Mouse (Mus musculus): ENCODE measurements around the gene Ptgir. TPM values are rescaled to one million over a fixed set of nuclear protein-coding genes. Genes with fewer than 3 reads are reported as not detected.

Gene Ptgir
- polyA plus RNA-seq, 1 experiment from 2014 or later = 1.2 TPM

DNA sequence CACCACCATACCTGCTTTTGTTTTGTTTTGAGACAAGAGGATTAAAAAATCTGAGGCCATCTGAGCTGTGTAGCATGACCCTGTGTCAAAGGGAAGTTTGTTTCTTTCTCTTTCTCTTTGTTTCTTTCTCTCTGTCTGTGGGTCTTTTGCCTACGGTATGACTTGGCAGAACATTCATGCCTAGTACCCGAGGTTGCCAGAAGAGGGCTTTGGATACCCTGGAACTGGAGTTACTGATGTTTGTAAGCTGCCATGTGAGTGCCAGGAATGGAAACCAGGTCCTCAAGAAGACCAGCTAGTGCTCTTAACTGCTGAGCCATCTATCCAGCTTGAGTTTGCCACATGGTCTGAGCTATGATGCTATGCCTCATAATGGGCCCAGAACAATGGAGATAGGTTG lies 22.1 kb downstream of the Ptgir start:
- no peak overlapping the region for H3K4me2 ChIP-seq
- 38% methylated on average over 2 of the region's 2 CpGs for WGBS
- no peak overlapping the region for H3K27ac ChIP-seq
- no peak overlapping the region for H3K4me3 ChIP-seq
- no peaks in the 10 kb centered on the region for H3K36me3 ChIP-seq
- H3K27me3 ChIP-seq = no peaks in the 10 kb centered on the region
- no peak for ATAC-seq (ENCODE audit: insufficient number of reproducible peaks, insufficient read depth, low FRiP score, low TSS enrichment, low read depth)
- 0 out of 2 replicates have a peak, but pooled peaks cover 3% of the 10 kb centered on the region for H3K4me1 ChIP-seq
- H3K9ac ChIP-seq = no peak overlapping the region
- H3K9me3 ChIP-seq = no peaks in the 10 kb centered on the region

DNA sequence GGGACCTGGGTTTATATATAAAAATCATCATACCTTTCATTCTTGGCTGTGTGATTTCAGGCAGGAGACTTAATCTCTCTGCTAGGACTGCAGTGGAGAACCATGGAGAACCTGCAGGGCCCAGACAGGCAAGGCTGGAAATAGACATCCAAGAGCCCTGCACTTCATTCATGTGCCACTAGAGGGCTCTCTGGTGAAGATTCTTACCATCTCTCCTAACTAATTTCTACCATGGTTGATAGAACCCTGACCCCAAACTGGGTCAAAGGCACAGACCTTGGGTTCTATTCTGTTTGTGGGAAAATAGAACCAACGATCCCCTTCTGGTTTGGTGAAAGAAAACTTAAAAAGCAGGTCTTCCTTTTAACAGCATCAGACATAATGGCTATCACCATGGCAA lies 24.6 kb downstream of the Ptgir start:
- Histone ChIP-seq H3K27me3 (no peaks in the 10 kb centered on the region), H3K36me3 (no peaks in the 10 kb centered on the region), H3K4me1 (0 out of 2 replicates have a peak, but pooled peaks cover 3% of the 10 kb centered on the region), H3K9ac (no peak overlapping the region), H3K27ac (no peak overlapping the region), H3K9me3 (no peaks in the 10 kb centered on the region), H3K4me2 (no peak overlapping the region), H3K4me3 (no peak overlapping the region)
- no peak for ATAC-seq (ENCODE audit: insufficient number of reproducible peaks, insufficient read depth, low FRiP score, low TSS enrichment, low read depth)
- 17% methylated on average over 1 of the region's 1 CpGs for WGBS

DNA sequence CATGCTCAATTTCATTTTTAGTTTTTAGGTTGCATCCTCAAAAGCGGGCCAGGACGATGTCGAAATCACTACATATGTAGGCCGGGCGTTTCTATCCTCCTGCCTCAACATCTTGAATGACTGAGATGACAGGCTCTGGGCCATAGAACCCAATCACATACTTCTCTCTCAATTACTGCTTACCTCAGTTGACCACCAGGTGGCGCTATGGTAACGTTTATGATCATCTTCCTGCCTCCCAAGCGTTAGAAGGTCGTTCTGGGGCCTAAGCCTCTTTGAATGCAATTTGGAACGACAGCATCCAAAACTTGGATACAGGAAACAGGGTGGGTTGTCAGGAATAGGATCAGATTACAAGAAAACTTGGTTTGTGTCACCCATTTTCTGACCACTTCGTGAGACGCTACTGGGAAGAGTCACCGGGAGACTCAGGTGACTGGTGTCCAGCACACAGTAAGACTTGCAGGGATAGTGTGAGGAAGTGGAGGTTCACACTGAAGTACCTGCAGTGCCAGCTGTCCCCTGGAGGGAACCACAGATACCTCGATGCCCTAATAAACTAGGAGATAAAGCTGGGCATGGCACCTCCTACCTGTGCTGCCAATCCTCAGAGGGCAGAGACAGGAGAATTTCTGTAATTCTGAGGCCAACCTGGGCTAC lies 25.8 kb downstream of the Ptgir start:
- Histone ChIP-seq H3K27me3 (no peaks in the 10 kb centered on the region), H3K27ac (no peak overlapping the region), H3K4me2 (no peak overlapping the region), H3K9me3 (no peaks in the 10 kb centered on the region), H3K4me3 (no peak overlapping the region), H3K4me1 (0 out of 2 replicates have a peak, but pooled peaks cover 3% of the 10 kb centered on the region), H3K9ac (no peak overlapping the region), H3K36me3 (no peaks in the 10 kb centered on the region)
- ATAC-seq (ENCODE audit: insufficient number of reproducible peaks, insufficient read depth, low FRiP score, low TSS enrichment, low read depth) = peak; percentile 45; the same call in 1 of the 2 replicates
- 17% methylated on average over 14 of the region's 14 CpGs for WGBS

DNA sequence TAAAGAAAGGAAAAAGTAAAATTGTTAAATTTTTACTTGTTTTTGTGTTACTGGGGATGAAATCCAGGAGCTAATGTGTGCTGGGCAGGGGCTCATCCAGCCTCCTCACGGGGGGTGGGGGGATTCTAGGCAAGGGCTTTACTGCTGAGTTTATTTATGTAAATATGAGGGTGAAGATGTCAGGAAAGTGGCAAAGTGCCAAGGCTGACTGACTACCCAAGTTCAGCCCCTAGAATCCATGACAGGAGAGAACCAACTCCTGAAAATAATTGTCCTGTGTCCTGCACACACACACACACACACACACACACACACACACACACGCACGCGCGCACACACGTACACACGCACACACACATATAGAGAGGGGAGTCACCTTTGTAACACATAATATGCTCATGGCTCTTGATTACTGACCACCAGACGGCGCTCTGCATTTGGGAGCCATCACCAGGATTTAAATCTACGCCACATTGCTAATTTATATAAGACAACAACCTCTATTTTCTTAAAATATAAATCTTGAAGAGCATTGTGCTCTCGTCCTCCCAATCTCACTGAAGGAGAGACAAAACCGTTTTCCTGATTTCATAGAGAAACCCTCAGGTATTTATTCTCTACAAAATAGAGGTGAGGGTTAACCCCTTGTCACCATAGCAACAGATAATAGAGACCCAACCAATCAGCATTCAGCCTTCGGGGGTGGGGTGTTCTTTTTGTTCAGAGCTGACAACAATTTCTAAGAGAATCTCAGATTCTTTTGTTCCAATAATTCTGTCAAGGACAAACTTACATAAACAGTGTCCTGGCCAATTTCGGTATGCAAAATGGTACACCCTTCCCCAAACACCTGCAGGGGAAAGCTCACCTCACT lies 26.7 kb downstream of the Ptgir start:
- Histone ChIP-seq H3K9me3 (no peaks in the 10 kb centered on the region), H3K27me3 (no peaks in the 10 kb centered on the region), H3K27ac (no peak overlapping the region), H3K9ac (no peak overlapping the region), H3K4me2 (no peak overlapping the region), H3K4me1 (0 out of 2 replicates have a peak, but pooled peaks cover 3% of the 10 kb centered on the region), H3K4me3 (no peak overlapping the region), H3K36me3 (no peaks in the 10 kb centered on the region)
- WGBS = 39% methylated on average over 14 of the region's 14 CpGs
- ATAC-seq (ENCODE audit: insufficient number of reproducible peaks, insufficient read depth, low FRiP score, low TSS enrichment, low read depth) = no peak

DNA sequence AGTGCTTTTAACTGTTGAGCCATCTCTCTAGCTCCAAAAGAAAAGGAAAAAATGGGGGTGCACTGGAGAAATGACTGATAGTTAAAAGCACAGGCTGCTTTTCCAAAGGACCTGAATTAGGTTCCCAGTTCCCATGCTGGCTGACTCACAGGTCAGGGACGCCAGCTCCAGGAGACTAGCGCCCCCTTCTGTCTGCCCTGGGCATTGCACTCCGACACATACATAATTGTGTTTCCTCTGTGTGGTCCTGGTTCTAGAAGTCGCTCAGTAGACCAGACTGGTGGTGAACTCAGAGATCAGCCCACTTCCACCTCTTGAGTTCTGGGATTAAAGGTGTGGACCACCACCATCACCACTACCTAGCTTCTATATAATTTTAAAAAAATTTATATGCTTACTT lies 31.0 kb downstream of the Ptgir start:
- peaks cover 14% of the 10 kb centered on the region for H3K4me1 ChIP-seq
- no peak overlapping the region for H3K4me2 ChIP-seq
- H3K9me3 ChIP-seq = no peaks in the 10 kb centered on the region
- H3K27me3 ChIP-seq = no peaks in the 10 kb centered on the region
- no peak overlapping the region for H3K9ac ChIP-seq
- 41% methylated on average over 4 of the region's 4 CpGs for whole genome bisulfite sequencing
- no peak overlapping the region for H3K4me3 ChIP-seq
- no peak for ATAC-seq (ENCODE audit: insufficient number of reproducible peaks, insufficient read depth, low FRiP score, low TSS enrichment, low read depth)
- H3K36me3 ChIP-seq = no peaks in the 10 kb centered on the region
- H3K27ac ChIP-seq = no peak overlapping the region

DNA sequence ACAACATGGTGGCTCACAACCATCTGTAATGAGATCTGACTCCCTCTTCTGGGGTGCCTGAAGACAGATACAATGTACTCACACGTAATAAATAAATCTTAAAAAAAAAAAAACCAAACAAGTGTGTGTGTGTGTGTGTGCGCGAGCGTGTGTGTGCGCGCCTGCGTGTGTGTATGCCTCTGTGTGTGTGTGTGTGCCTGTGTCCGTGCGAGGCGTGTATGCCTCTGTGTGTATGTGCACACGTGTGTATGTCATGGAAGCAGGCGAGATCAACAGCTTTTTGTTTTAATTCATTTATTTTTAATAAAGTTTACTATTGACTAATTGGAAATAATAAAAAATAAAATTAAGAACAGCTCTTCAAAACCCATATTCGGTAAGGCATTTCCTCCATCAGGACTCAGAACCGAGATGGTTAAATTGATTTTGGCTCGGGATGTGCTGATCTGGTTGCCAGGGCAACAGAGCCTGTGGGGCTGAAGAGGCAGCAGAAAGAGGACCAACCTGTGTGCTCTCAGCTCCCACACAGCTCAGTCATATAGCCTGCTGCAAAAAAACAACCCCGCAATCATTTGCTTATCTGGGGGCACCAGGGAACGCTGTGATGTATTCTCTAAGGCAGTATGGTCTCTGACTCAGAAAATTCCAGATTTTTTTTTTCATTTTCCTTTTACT lies 32.0 kb downstream of the Ptgir start:
- Histone ChIP-seq H3K9me3 (no peaks in the 10 kb centered on the region), H3K9ac (no peak overlapping the region), H3K4me2 (no peak overlapping the region), H3K36me3 (no peaks in the 10 kb centered on the region), H3K4me3 (no peak overlapping the region), H3K4me1 (peaks cover 13% of the 10 kb centered on the region), H3K27ac (no peak overlapping the region), H3K27me3 (no peaks in the 10 kb centered on the region)
- WGBS = 68% methylated on average over 17 of the region's 17 CpGs
- ATAC-seq (ENCODE audit: insufficient number of reproducible peaks, insufficient read depth, low FRiP score, low TSS enrichment, low read depth) = no peak

DNA sequence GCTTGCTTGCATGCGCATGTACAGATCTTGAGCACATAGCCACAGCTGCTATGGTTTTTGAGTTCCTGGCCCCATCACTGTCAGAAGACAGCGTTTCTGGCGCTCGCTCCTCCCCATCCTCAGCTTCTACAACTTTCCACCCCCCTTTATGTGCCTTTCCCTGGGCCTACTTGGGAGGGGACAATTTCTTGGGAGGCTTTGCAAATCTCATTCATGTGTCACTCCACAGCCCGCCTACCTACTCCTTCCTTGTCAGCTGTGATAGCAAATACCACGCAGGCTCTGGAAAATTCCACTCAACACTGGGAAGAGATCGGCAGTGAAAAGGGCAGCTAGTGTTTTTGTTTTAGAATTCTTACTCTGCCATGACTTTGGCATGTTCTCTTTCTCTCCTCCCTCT lies 34.0 kb downstream of the Ptgir start:
- H3K9me3 ChIP-seq = no peaks in the 10 kb centered on the region
- H3K27ac ChIP-seq = peak overlapping the region; percentile 66
- H3K4me1 ChIP-seq = peaks cover 26% of the 10 kb centered on the region
- peaks cover 7% of the 10 kb centered on the region for H3K27me3 ChIP-seq
- H3K9ac ChIP-seq = no peak overlapping the region
- no peak overlapping the region for H3K4me3 ChIP-seq
- ATAC-seq (ENCODE audit: insufficient number of reproducible peaks, insufficient read depth, low FRiP score, low TSS enrichment, low read depth) = no peak
- no peak overlapping the region for H3K4me2 ChIP-seq
- WGBS = 30% methylated on average over 7 of the region's 7 CpGs
- no peaks in the 10 kb centered on the region for H3K36me3 ChIP-seq

DNA sequence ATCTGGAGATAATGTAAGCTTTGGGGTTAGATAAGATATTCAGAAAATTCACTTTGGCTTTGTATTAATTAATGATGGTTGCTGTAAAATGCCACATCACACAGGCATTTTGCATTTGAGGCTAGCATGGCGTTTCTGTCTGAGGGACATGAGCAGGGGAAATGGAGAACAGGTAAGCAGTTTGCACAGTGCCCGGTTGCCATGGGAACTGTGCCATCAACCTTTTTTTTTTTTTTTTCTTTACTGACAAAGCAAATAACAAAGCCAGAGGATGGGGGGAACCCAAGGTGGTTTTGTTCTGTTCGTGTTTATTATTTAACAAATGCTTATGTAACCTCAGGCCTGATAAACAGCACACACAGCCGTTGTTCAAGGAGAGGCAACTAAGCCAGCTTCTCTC lies 36.6 kb downstream of the Ptgir start:
- Histone ChIP-seq H3K4me2 (no peak overlapping the region), H3K9ac (no peak overlapping the region), H3K27ac (no peak overlapping the region), H3K4me3 (no peak overlapping the region), H3K9me3 (no peaks in the 10 kb centered on the region), H3K27me3 (peaks cover 32% of the 10 kb centered on the region), H3K4me1 (peaks cover 48% of the 10 kb centered on the region), H3K36me3 (no peaks in the 10 kb centered on the region)
- WGBS = 57% methylated on average over 4 of the region's 4 CpGs
- no peak for ATAC-seq (ENCODE audit: insufficient number of reproducible peaks, insufficient read depth, low FRiP score, low TSS enrichment, low read depth)

DNA sequence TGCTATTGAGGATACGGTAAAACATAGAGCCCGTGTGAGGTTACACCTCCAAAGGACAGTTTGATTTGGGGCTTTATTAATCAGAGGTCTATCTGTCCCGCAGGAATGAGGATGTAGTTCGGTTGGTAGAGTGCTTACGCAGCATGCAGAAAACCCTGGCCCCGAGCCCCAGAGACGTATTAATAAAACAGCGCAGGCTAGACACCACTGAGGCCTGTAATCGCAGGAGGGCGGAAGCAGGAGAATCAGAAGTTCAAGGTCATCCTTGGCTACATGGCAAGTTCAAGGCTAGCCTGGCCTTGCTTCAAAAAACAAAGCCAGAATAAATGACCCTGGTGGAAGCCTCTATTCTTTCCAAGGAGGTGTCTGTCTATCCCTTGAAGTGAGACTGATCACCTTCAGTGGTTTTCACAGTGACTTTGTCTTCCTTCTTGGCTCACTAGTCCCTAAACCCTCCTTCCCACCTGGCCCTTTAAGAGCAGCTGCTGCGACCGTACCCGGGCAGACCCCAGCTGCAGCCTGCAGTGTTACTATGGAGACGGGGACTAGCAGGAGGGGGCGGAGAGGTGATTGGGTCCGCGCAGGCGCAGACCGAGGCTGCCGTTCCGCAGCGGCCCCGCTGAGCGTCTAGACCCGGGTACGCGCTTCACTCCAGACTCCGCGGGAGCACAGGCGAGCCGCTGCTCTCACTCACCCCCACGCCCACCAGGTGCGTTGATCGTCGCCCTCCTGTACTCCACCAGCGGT lies 37.9 kb downstream of the Ptgir start, which contains the start of gene Pnmal2:
Gene Pnmal2, plus strand, starts transcription at position 622 of the 747 bp plus-strand sequence.
- H3K27ac ChIP-seq = no peak within 1 kb of the TSS
- peaks cover 55% of the 10 kb centered on the region for H3K4me1 ChIP-seq
- H3K9ac ChIP-seq = peak within 1 kb of the TSS; percentile 84
- peak; percentile 82 for ATAC-seq (ENCODE audit: insufficient number of reproducible peaks, insufficient read depth, low FRiP score, low TSS enrichment, low read depth)
- H3K36me3 ChIP-seq = no peaks in the 10 kb centered on the region
- no peaks in the 10 kb centered on the region for H3K9me3 ChIP-seq
- peaks cover 46% of the 10 kb centered on the region for H3K27me3 ChIP-seq
- WGBS = 14% methylated on average over 36 of the region's 36 CpGs
- peak within 1 kb of the TSS; percentile 67 for H3K4me3 ChIP-seq
- H3K4me2 ChIP-seq = peak within 1 kb of the TSS; percentile 87

DNA sequence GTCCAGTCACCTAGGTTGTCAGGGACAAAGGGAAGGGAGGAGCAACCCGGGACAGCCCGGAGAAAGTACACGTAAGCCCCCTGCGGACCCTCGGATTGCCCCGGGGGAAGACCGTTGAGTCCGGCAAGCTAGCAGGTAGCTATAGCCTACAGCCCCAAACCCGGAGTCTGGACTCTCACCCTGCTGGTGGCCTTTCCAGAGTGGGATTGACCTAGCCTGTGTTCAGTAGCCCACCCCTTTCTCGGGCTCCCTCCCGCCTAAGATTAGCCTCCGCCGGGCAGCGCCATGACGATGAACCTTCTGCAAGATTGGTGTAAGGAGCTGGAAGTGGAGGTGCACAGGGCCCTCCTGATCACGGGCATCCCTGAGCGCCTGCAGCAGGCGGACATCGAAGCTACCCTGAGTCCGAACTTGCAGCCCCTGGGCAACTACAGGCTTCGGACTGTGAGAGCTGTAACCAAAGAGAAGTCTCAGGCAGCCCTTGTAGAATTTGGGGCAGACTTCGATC lies 38.6 kb downstream of the Ptgir start:
- peak overlapping the region; percentile 87 for H3K4me2 ChIP-seq
- peak overlapping the region; percentile 84 for H3K9ac ChIP-seq
- ATAC-seq (ENCODE audit: insufficient number of reproducible peaks, insufficient read depth, low FRiP score, low TSS enrichment, low read depth) = no peak; the same call in 1 of the 2 replicates
- peak overlapping the region; percentile 67 for H3K4me3 ChIP-seq
- H3K36me3 ChIP-seq = no peaks in the 10 kb centered on the region
- H3K4me1 ChIP-seq = peaks cover 59% of the 10 kb centered on the region
- H3K27me3 ChIP-seq = peaks cover 52% of the 10 kb centered on the region
- WGBS = under 1% methylated on average over 22 of the region's 22 CpGs
- H3K9me3 ChIP-seq = no peaks in the 10 kb centered on the region
- H3K27ac ChIP-seq = no peak overlapping the region

DNA sequence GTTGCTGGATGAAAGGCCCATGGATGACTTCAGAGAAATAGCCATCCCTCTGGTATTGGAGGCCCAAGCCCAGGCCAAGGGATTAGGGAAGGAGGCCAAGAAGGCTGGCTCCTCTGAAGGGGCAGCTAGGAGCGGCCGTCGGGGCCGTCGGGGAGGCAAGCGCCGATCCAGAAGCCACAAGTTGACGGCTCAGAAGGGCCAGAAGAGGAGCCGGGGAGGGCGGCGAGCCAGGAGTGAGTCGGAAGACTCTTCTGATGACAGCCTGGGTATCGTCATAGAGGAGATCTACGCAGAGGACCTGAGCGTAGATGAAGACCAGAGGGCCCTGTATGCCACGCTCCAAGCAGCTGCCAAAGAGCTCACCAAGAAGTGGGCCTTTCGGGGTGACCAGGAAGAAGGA lies 39.1 kb downstream of the Ptgir start:
- H3K9me3 ChIP-seq = no peaks in the 10 kb centered on the region
- peaks cover 53% of the 10 kb centered on the region for H3K27me3 ChIP-seq
- ATAC-seq (ENCODE audit: insufficient number of reproducible peaks, insufficient read depth, low FRiP score, low TSS enrichment, low read depth) = no peak
- H3K4me2 ChIP-seq = peak overlapping the region; percentile 87
- H3K9ac ChIP-seq = peak overlapping the region; percentile 84
- peaks cover 59% of the 10 kb centered on the region for H3K4me1 ChIP-seq
- peak overlapping the region; percentile 67 for H3K4me3 ChIP-seq
- WGBS = 15% methylated on average over 17 of the region's 17 CpGs
- H3K27ac ChIP-seq = no peak overlapping the region
- H3K36me3 ChIP-seq = no peaks in the 10 kb centered on the region
